Mouse (Mus musculus): ENCODE measurements at regions not wholly inside any gene's neighbourhood (a gene's known extent, or its start where the extent isn't known, plus 50 kb on each side); places are given as distances from the start of the nearest gene placed in this dataset.

DNA sequence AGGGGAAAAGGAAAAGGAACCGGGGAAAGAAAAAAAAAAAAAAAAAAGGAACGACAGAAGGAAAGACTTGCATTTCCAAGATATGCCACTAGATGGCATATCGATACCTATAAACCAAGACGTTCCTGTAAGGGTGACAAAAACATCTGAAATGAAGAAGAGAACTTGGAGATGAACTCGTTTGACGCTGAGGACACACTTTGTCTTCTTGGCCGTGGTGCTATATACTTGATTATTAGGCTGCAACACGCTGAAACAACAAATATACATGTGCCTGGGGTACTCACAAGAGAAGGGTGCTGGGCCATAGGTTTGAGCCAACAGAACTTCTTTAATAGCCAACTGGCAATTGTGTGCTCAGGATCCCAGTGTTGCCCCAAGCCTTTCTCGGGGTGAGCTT is 71.2 kb upstream of the Gm34302 start:
- WGBS (ENCODE audit: insufficient replicate concordance), result 7% methylated on average over 9 of the region's 9 CpGs
- no peak for DNase-seq
- Histone ChIP-seq H3K4me2 (ENCODE audit: low read depth, low read length) (no peak overlapping the region), H3K9me3 (ENCODE audit: low read length) (no peaks in the 10 kb centered on the region), H3K36me3 (replicated peaks; ENCODE audit: insufficient read depth, low read length) (no peaks in the 10 kb centered on the region), H3K4me1 (ENCODE audit: insufficient read depth) (no peaks in the 10 kb centered on the region), H3K9ac (replicated peaks) (no peak overlapping the region), H3K27me3 (ENCODE audit: insufficient read depth, low read length) (no peaks in the 10 kb centered on the region), H3K4me3 (ENCODE audit: low read depth, low read length) (no peak overlapping the region), H3K27ac (ENCODE audit: low read depth) (no peak overlapping the region)
- no peak for ATAC-seq
- TF ChIP-seq CTCF (IDR thresholded peaks at IDR 0.05; ENCODE audit: low read depth) (peak; percentile 74), EP300 (IDR thresholded peaks at IDR 0.05; ENCODE audit: low read depth) (no peak)

DNA sequence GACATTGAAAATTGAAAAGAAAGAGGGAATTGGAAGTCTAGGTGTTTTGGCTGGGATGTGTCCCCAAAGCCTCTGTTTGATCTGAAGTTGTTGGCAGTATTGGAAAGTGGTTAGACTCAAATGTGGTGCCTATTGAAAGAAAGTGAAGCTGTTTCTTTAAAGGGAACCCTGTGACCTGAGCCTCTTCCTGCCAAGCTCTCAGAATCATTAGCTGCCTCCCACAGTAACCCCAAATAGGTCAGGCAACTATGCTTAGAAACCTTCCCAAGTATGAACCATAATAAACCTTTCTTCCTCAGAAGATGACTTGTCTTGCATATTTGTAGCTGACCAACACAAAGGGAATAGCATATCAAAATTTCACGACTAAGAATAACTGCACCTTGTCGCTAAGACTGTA is 69.7 kb upstream of the Gm34302 start:
- ATAC-seq, result no peak
- TF ChIP-seq CTCF (IDR thresholded peaks at IDR 0.05; ENCODE audit: low read depth) (no peak), EP300 (IDR thresholded peaks at IDR 0.05; ENCODE audit: low read depth) (no peak)
- no peak for DNase-seq
- no peak overlapping the region for H3K27ac ChIP-seq (ENCODE audit: low read depth)
- H3K36me3 ChIP-seq (replicated peaks; ENCODE audit: insufficient read depth, low read length), result no peaks in the 10 kb centered on the region
- no peak overlapping the region for H3K4me3 ChIP-seq (ENCODE audit: low read depth, low read length)
- H3K4me2 ChIP-seq (ENCODE audit: low read depth, low read length), result no peak overlapping the region
- no peaks in the 10 kb centered on the region for H3K27me3 ChIP-seq (ENCODE audit: insufficient read depth, low read length)
- no peak overlapping the region for H3K9ac ChIP-seq (replicated peaks)
- WGBS (ENCODE audit: insufficient replicate concordance), result 80% methylated on average over 2 of the region's 2 CpGs
- no peaks in the 10 kb centered on the region for H3K9me3 ChIP-seq (ENCODE audit: low read length)
- H3K4me1 ChIP-seq (ENCODE audit: insufficient read depth), result no peaks in the 10 kb centered on the region

DNA sequence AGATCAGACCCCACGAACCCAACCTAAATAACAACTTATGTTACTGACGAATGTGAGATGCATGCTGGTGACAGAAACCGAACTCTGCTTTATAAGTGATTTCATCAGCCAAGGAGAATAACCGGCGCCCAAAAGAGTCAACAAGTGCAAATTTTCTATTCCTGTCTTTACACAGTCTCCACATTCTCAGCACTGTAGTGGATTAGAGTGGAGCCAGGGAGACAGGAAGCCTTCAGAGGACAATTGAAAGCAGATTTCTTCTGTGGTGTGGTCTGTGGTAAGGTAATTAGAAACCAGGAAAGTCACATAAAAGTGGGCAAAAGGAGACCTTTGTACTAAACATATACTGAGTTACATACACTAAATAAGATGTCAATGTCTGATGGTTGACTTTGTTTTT is 68.0 kb upstream of the Gm34302 start:
- no peaks in the 10 kb centered on the region for H3K4me1 ChIP-seq (ENCODE audit: insufficient read depth)
- no peak overlapping the region for H3K9ac ChIP-seq (replicated peaks)
- H3K27ac ChIP-seq (ENCODE audit: low read depth), result no peak overlapping the region
- DNase-seq (no peak), ATAC-seq (no peak)
- no peaks in the 10 kb centered on the region for H3K27me3 ChIP-seq (ENCODE audit: insufficient read depth, low read length)
- no peak for TF ChIP-seq EP300 (IDR thresholded peaks at IDR 0.05; ENCODE audit: low read depth)
- TF ChIP-seq CTCF (IDR thresholded peaks at IDR 0.05; ENCODE audit: low read depth), result no peak
- H3K4me2 ChIP-seq (ENCODE audit: low read depth, low read length), result no peak overlapping the region
- no peaks in the 10 kb centered on the region for H3K36me3 ChIP-seq (replicated peaks; ENCODE audit: insufficient read depth, low read length)
- 63% methylated on average over 5 of the region's 5 CpGs for WGBS (ENCODE audit: insufficient replicate concordance)
- no peaks in the 10 kb centered on the region for H3K9me3 ChIP-seq (ENCODE audit: low read length)
- no peak overlapping the region for H3K4me3 ChIP-seq (ENCODE audit: low read depth, low read length)

DNA sequence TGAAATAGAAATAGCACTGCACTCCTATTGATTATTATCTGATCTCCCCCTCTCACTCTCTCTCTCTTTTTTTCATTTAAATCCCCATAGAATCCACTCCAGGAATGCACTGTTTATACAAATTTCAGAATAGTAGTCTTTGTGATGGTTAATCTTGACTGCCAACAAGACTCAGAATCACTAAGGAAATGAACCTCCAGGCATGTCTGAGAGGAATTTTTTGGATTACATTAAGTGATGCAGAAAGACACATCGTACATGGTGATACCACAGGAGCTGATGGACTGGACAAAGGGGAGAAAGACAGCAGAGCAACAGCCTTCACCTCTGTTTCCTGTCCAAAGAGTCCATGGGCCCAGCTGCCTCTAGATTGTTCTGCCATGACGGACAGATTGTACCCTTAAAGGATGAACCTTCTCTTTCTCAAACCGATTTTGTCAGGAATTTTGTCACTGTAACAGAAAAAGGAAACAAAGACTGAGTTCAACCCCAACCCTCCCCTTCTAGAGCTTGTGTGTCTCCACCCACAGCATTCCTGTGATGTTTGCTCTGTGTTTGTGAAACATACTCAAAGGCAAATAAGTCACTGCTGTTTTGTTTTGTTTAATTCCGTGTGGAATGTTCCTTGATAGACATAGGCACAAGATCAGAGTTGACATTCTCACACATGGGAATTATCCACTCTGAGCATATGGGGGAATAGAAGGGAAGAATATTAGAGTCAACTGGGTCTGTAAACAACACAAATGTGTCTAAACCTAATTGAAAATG is 59.1 kb upstream of the Gm34302 start:
- no peaks in the 10 kb centered on the region for H3K27me3 ChIP-seq (ENCODE audit: insufficient read depth, low read length)
- DNase-seq (no peak), ATAC-seq (no peak)
- H3K27ac ChIP-seq (ENCODE audit: low read depth), result no peak overlapping the region
- no peaks in the 10 kb centered on the region for H3K4me1 ChIP-seq (ENCODE audit: insufficient read depth)
- WGBS (ENCODE audit: insufficient replicate concordance), result 53% methylated on average over 4 of the region's 4 CpGs
- no peak overlapping the region for H3K4me3 ChIP-seq (ENCODE audit: low read depth, low read length)
- no peak overlapping the region for H3K9ac ChIP-seq (replicated peaks)
- no peaks in the 10 kb centered on the region for H3K9me3 ChIP-seq (ENCODE audit: low read length)
- no peak for TF ChIP-seq EP300 (IDR thresholded peaks at IDR 0.05; ENCODE audit: low read depth)
- no peak for TF ChIP-seq CTCF (IDR thresholded peaks at IDR 0.05; ENCODE audit: low read depth)
- H3K4me2 ChIP-seq (ENCODE audit: low read depth, low read length), result no peak overlapping the region
- no peaks in the 10 kb centered on the region for H3K36me3 ChIP-seq (replicated peaks; ENCODE audit: insufficient read depth, low read length)

DNA sequence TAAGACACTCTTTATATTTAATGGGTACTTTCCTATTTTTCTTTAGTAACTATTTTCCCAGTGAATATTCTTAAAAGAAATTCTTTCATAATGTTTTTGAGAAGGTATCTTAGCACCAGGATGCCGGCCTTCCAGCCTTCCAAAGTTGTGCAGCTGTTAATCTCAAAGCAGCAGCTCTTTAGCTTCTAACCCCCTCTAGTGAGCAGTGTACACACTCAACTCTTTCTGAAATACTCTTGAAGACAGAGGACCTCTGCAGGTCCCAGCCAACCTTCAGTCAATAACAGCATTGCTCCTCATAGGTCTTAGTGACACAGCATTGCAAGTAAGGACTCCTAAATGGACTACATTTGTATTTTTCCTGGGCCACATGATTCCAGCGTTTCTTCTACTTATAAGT is 55.2 kb upstream of the Gm34302 start:
- TF ChIP-seq CTCF (IDR thresholded peaks at IDR 0.05; ENCODE audit: low read depth) (no peak), EP300 (IDR thresholded peaks at IDR 0.05; ENCODE audit: low read depth) (no peak)
- Histone ChIP-seq H3K4me2 (ENCODE audit: low read depth, low read length) (no peak overlapping the region), H3K4me1 (ENCODE audit: insufficient read depth) (no peaks in the 10 kb centered on the region), H3K4me3 (ENCODE audit: low read depth, low read length) (no peak overlapping the region), H3K36me3 (replicated peaks; ENCODE audit: insufficient read depth, low read length) (no peaks in the 10 kb centered on the region), H3K9me3 (ENCODE audit: low read length) (no peaks in the 10 kb centered on the region), H3K9ac (replicated peaks) (no peak overlapping the region), H3K27ac (ENCODE audit: low read depth) (no peak overlapping the region), H3K27me3 (ENCODE audit: insufficient read depth, low read length) (no peaks in the 10 kb centered on the region)
- DNase-seq (no peak), ATAC-seq (no peak)
- WGBS (ENCODE audit: insufficient replicate concordance), result 69% methylated on average over 2 of the region's 2 CpGs

DNA sequence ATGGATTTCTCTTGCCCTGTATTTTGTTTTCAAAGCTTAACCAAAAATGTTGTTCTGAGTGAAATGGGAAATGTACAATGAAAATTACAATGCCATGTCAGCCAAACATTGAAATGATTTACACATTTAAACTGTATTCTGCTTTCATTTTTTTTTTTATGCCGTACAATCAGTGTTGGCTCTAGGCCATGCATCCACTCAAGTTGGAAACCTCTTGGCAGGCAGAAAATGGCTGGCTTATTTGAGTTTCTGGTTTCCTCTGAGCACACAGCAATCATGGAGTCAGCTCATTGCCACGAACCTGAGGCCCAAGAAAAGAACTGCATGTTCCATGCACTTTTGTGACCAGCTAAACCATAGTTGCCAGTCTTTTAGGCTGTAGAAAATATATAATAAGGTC is 50.5 kb upstream of the Gm34302 start:
- ATAC-seq, result no peak
- Histone ChIP-seq H3K4me1 (ENCODE audit: insufficient read depth) (no peaks in the 10 kb centered on the region), H3K4me2 (ENCODE audit: low read depth, low read length) (no peak overlapping the region), H3K9ac (replicated peaks) (no peak overlapping the region), H3K27me3 (ENCODE audit: insufficient read depth, low read length) (no peaks in the 10 kb centered on the region), H3K36me3 (replicated peaks; ENCODE audit: insufficient read depth, low read length) (no peaks in the 10 kb centered on the region), H3K27ac (ENCODE audit: low read depth) (no peak overlapping the region), H3K9me3 (ENCODE audit: low read length) (no peaks in the 10 kb centered on the region), H3K4me3 (ENCODE audit: low read depth, low read length) (no peak overlapping the region)
- WGBS (ENCODE audit: insufficient replicate concordance), result 61% methylated on average over 2 of the region's 2 CpGs
- DNase-seq, result no peak
- TF ChIP-seq EP300 (IDR thresholded peaks at IDR 0.05; ENCODE audit: low read depth) (no peak), CTCF (IDR thresholded peaks at IDR 0.05; ENCODE audit: low read depth) (no peak)
